Mouse (Mus musculus) ES-Bruce4 (cell line): ENCODE results near the gene Lrmda.

Source experiments
- CTCF ChIP-seq: IDR thresholded peaks from one replicate; pipeline ENCODE4 v1.8.1; 2011; ENCODE audit warnings: low read depth, low read length
- EP300 ChIP-seq: IDR thresholded peaks from 2 replicates; pipeline ENCODE4 v1.6.1; 2011; ENCODE audit warnings: low read depth, low read length; ENCODE audit not compliant: insufficient read depth
- POLR2A ChIP-seq: IDR thresholded peaks from one replicate; pipeline ENCODE4 v1.8.1; 2011; ENCODE audit warnings: low read length; ENCODE audit not compliant: insufficient read depth

DNA sequence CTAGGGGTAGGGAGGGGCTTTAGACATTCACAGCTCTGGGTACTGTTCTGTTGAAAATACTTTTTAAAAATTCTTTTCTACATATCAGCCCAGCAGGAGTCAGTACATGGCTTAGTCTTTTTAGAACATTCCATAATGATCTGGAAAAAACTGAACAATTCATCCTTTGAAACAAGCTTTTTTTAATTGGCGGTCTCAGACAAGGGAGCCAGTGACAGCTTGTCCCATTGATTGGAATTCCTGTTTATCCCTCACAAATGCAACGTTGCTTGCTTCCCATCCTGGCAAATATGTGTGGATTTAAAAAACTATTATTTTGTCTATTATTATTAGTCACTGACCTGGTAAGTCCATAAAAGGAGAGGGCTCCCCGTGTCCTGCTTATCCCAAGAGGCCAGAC is 64.4 kb downstream of the Lrmda start:
- TF ChIP-seq CTCF (no peak), POLR2A (no peak), EP300 (no peak)
